Mouse (Mus musculus) embryonic fibroblast, embryonic 13.5 days (primary cell): ENCODE measurements around the gene Atg2b.

Experiments
- CTCF ChIP-seq: IDR thresholded peaks from 2 replicates; pipeline ENCODE4 v1.5.1; 2011; ENCODE audit warnings: mild to moderate bottlenecking, control low read depth, low read length, moderate library complexity, borderline replicate concordance; ENCODE audit not compliant: insufficient read depth
- POLR2A ChIP-seq: IDR thresholded peaks from 2 replicates; pipeline ENCODE4 v1.6.1; 2011; ENCODE audit warnings: low read depth, mild to moderate bottlenecking, control low read depth, low read length, moderate library complexity

DNA sequence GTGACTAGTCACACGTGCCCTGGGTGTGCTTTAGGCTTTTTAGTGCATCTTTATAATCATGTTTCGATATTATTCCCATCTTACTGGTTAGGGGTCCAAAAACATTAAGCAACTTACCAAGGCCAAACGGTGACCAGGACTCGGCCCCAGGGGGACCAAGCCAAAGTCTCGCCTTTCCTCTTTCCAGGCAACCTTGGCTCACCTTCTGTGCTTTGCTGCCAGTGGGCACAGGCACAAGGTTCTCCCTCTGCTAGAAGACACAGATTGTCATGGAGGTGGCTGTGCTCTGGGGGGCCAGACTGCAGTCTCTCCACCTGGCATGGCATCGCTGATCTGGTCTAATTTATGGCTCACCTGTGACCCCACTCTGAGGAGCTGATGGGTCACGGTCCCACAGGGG is 94.2 kb downstream of the Atg2b start:
- TF ChIP-seq CTCF, result no peak
- no peak for TF ChIP-seq POLR2A
